Mouse (Mus musculus): ENCODE measurements at regions not wholly inside any gene's neighbourhood (a gene's known extent, or its start where the extent isn't known, plus 50 kb on each side); places are given as distances from the start of the nearest gene placed in this dataset.
A peak's percentile ranks its signal among the peaks of the same experiment; 100 is the strongest.

- H3K4me1 ChIP-seq (ENCODE audit: insufficient read depth): no peaks in the 10 kb centered on the region
- no peak overlapping the region for H3K4me3 ChIP-seq (ENCODE audit: low read depth, low read length)
- H3K27ac ChIP-seq (ENCODE audit: low read depth): no peak overlapping the region
- WGBS: 68% methylated on average over 6 of the region's 6 CpGs
- DNase-seq (peak; percentile 64), ATAC-seq (ENCODE audit: insufficient read depth) (no peak; the same call in 1 of the 2 replicates)
- H3K9me3 ChIP-seq (ENCODE audit: low read depth, low read length): no peaks in the 10 kb centered on the region
- H3K36me3 ChIP-seq (ENCODE audit: insufficient read depth): no peaks in the 10 kb centered on the region
- H3K4me2 ChIP-seq: no peak overlapping the region
- H3K9ac ChIP-seq: no peak overlapping the region
- no peaks in the 10 kb centered on the region for H3K27me3 ChIP-seq (ENCODE audit: insufficient read depth, low read length)
- peak; percentile 43; the same call in 1 of the 2 replicates for TF ChIP-seq CTCF (IDR thresholded peaks at IDR 0.05; ENCODE audit: low read depth)
These were observed 1526.6 kb upstream of the Cdh8 start for GRCm38 (mm10) chr8:100942680-100943427.

GRCm38 (mm10) chr8:100939533-100939932 is 1523.3 kb upstream of the Cdh8 start:
- WGBS: 48% methylated on average over 4 of the region's 4 CpGs
- H3K4me2 ChIP-seq: no peak overlapping the region
- no peak overlapping the region for H3K9ac ChIP-seq
- no peaks in the 10 kb centered on the region for H3K4me1 ChIP-seq (ENCODE audit: insufficient read depth)
- no peaks in the 10 kb centered on the region for H3K36me3 ChIP-seq (ENCODE audit: insufficient read depth)
- no peaks in the 10 kb centered on the region for H3K9me3 ChIP-seq (ENCODE audit: low read depth, low read length)
- H3K27ac ChIP-seq (ENCODE audit: low read depth): no peak overlapping the region
- H3K4me3 ChIP-seq (ENCODE audit: low read depth, low read length): no peak overlapping the region
- ATAC-seq (ENCODE audit: insufficient read depth): no peak
- no peak for TF ChIP-seq CTCF (IDR thresholded peaks at IDR 0.05; ENCODE audit: low read depth)
- H3K27me3 ChIP-seq (ENCODE audit: insufficient read depth, low read length): no peaks in the 10 kb centered on the region
- no peak for DNase-seq

GRCm38 (mm10) chr8:100890307-100890706 is 1474.0 kb upstream of the Cdh8 start:
- Histone ChIP-seq H3K9ac (no peak overlapping the region), H3K36me3 (ENCODE audit: insufficient read depth) (no peaks in the 10 kb centered on the region), H3K9me3 (ENCODE audit: low read depth, low read length) (no peaks in the 10 kb centered on the region), H3K4me3 (ENCODE audit: low read depth, low read length) (no peak overlapping the region), H3K27ac (ENCODE audit: low read depth) (no peak overlapping the region), H3K4me1 (ENCODE audit: insufficient read depth) (no peaks in the 10 kb centered on the region), H3K27me3 (ENCODE audit: insufficient read depth, low read length) (no peaks in the 10 kb centered on the region), H3K4me2 (no peak overlapping the region)
- WGBS: 90% methylated on average over 3 of the region's 3 CpGs
- ATAC-seq (ENCODE audit: insufficient read depth) (no peak), DNase-seq (peak; percentile 35)
- no peak for TF ChIP-seq CTCF (IDR thresholded peaks at IDR 0.05; ENCODE audit: low read depth)

GRCm38 (mm10) chr8:100865624-100866023 is 1449.4 kb upstream of the Cdh8 start:
- no peaks in the 10 kb centered on the region for H3K27me3 ChIP-seq (ENCODE audit: insufficient read depth, low read length)
- ATAC-seq (ENCODE audit: insufficient read depth): no peak

GRCm38 (mm10) chr8:100850822-100851437 is 1434.7 kb upstream of the Cdh8 start:
- H3K9ac ChIP-seq: no peak overlapping the region
- peak; percentile 83 for DNase-seq
- H3K9me3 ChIP-seq (ENCODE audit: low read depth, low read length): no peaks in the 10 kb centered on the region
- H3K27ac ChIP-seq (ENCODE audit: low read depth): no peak overlapping the region
- H3K36me3 ChIP-seq (ENCODE audit: insufficient read depth): no peaks in the 10 kb centered on the region
- no peak overlapping the region for H3K4me3 ChIP-seq (ENCODE audit: low read depth, low read length)
- peak; percentile 65 for ATAC-seq (ENCODE audit: insufficient read depth)
- WGBS: 43% methylated on average over 2 of the region's 2 CpGs
- H3K4me1 ChIP-seq (ENCODE audit: insufficient read depth): no peaks in the 10 kb centered on the region
- peak; percentile 85 for TF ChIP-seq CTCF (IDR thresholded peaks at IDR 0.05; ENCODE audit: low read depth)
- no peaks in the 10 kb centered on the region for H3K27me3 ChIP-seq (ENCODE audit: insufficient read depth, low read length)
- H3K4me2 ChIP-seq: no peak overlapping the region

More at GRCm38 (mm10) chr8:100865624-100866023, 1449.4 kb upstream of the Cdh8 start:
- no peak for TF ChIP-seq CTCF (IDR thresholded peaks at IDR 0.05; ENCODE audit: low read depth)
- Histone ChIP-seq H3K27ac (ENCODE audit: low read depth) (no peak overlapping the region), H3K4me2 (no peak overlapping the region), H3K4me3 (ENCODE audit: low read depth, low read length) (no peak overlapping the region), H3K9ac (no peak overlapping the region), H3K36me3 (ENCODE audit: insufficient read depth) (no peaks in the 10 kb centered on the region), H3K9me3 (ENCODE audit: low read depth, low read length) (no peaks in the 10 kb centered on the region), H3K4me1 (ENCODE audit: insufficient read depth) (no peaks in the 10 kb centered on the region)
- no peak for DNase-seq
- 67% methylated on average over 6 of the region's 6 CpGs for WGBS

Measured in lung, embryonic 14.5 days (tissue).